Mouse (Mus musculus) megakaryocyte, adult 5-6 weeks (primary cell): ENCODE results near the gene Itih5. TPM values are rescaled to one million over a fixed set of nuclear protein-coding genes. Genes with fewer than 3 reads are reported as not detected.

Source experiments
- total RNA-seq, 2 experiments: library from RNA; stranded (forward) in 1 of 2; stranded (reverse) in 1 of 2; fragments of 153-499, 151-499 nt in 1 of 2; fragments of 221-1000, 200-1000 nt in 1 of 2; gene quantifications; 2 replicates each; pipeline versions ENCODE4 v1.2.3 to v1.2.4; 2015 to 2017

Gene Itih5
- total RNA-seq, 2 experiments from 2014 or later, result 1.5 to 2.2 TPM

Other genes with a start within 250 kb of the Itih5 start
- 12.5 and 13.3 TPM in 2 replicates for gene Taf3, start 105.0 kb upstream of the Itih5 start, total RNA-seq (2015)
- 8.7 and 12.6 TPM in 2 replicates for gene Taf3, start 105.0 kb upstream of the Itih5 start, total RNA-seq (2017)
- 493 and 571 TPM in 2 replicates for gene Atp5c1, start 73.1 kb upstream of the Itih5 start, total RNA-seq (2015)
- 410 and 491 TPM in 2 replicates for gene Atp5c1, start 73.1 kb upstream of the Itih5 start, total RNA-seq (2017)
- 26.3 and 27.6 TPM in 2 replicates for gene Kin, start 73.0 kb upstream of the Itih5 start, total RNA-seq (2015)
- 24.2 and 35.6 TPM in 2 replicates for gene Kin, start 73.0 kb upstream of the Itih5 start, total RNA-seq (2017)
- not detected in 2 replicates for gene Itih2, start 22.2 kb upstream of the Itih5 start, total RNA-seq (2015)
- gene Itih2, start 22.2 kb upstream of the Itih5 start, total RNA-seq (2017), result not detected in 2 replicates
- 1.4 and 2.1 TPM in 2 replicates for gene Sfmbt2, start 216.9 kb downstream of the Itih5 start, total RNA-seq (2015)
- 0.77 and 2.0 TPM in 2 replicates for gene Sfmbt2, start 216.9 kb downstream of the Itih5 start, total RNA-seq (2017)